Mouse (Mus musculus): ENCODE data around the gene Rnf103.
"Not testable (repeated sequence)": the region's sequence is repeated elsewhere in the genome, so short reads cannot be mapped to it uniquely, and the experiment has no call there.

Rnf103 gene

DNA sequence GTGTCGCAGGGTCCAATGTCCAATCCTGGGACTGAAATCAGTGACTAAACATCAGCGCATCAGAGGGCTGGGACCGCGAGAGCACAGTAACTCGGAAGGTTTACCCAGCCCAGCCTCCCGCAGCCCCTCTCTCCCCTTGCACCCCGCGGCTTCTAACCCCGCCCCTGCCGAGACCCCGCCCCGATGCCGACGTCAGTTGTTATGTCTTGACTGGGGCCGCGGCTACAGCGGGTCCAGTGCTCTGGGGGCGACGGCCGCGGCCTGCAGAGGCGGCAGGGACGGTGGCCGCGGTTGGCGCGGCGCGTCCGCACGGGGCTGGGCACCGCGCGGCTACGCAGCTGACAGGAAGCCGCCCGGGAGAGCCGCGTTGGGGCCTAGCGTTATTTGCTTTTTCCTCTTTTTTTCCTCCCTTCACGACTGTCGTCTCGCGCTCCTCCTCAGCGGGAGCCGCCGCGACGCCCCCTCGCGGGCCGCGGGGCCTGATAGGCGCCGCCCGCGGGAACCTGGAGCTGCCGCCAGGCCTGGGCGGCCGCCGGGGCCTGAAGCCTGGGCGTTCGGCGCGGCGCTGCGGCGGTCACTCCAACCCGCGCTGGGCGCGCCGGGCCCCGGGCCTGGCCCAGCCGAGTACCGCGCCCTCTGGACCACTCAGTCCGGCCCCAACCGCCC, at the start of gene Rnf103:
Gene Rnf103 (plus strand): TSS at position 220 of the 666 bp plus-strand sequence.
- DNase-seq: peak; percentile 98

DNA sequence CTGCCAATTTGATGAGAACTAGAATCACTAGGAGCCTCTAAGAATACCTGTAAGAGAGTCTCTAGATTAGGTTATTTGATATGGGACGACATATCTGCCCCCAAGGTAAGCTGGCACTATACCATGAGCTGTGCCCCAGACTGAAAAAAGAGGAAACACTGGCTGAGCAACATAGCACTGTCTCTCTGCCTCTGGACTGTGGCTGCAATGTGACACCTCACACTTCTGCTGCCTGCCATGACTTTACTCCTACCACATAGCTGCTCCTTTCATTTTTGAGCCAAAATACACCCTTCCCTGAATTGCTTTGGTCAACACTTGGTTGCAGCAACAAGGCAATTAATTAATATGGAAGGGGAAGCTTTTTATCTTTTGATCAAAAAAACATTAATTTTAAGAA, 48.9 kb upstream of the Rnf103 start:
- no peak for DNase-seq

DNA sequence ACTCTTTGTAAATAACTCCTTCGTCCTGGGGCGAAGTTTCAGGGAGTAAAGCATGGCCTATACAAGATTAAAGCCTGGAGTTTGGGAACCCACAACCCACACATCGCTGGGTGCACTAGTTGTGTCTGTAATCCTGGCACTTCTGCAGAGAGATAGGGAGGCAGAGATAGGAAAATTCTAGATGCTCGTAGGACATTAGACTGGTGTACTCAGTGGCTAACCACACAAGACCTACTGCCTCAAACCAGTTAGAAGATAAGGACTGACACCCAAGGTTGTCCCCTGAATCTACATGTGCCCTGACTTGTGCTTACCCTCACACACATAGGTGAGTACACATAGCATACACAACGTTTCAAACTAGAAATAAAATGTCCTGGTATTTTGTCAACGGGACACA, 48.1 kb upstream of the Rnf103 start:
- no peak for DNase-seq

DNA sequence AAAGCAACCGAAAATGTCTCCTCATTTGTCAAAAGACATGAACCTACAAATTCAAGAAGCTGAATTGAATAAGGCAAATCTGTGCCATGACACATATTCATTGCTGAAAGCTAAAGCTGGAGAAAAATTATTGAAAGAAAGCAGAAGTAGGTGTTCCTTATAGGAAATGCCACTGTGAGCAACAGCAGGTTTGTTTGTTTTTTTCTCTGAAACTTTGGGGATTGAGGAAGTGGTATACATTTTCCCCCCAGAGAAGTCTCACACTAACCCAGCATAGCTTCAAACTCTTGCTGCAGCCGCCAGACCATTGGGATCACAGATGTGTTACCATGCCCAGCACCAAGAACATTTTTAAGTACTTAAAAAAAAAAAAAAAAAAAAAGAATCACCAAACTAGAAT, 40.9 kb upstream of the Rnf103 start:
- no peak for DNase-seq

DNA sequence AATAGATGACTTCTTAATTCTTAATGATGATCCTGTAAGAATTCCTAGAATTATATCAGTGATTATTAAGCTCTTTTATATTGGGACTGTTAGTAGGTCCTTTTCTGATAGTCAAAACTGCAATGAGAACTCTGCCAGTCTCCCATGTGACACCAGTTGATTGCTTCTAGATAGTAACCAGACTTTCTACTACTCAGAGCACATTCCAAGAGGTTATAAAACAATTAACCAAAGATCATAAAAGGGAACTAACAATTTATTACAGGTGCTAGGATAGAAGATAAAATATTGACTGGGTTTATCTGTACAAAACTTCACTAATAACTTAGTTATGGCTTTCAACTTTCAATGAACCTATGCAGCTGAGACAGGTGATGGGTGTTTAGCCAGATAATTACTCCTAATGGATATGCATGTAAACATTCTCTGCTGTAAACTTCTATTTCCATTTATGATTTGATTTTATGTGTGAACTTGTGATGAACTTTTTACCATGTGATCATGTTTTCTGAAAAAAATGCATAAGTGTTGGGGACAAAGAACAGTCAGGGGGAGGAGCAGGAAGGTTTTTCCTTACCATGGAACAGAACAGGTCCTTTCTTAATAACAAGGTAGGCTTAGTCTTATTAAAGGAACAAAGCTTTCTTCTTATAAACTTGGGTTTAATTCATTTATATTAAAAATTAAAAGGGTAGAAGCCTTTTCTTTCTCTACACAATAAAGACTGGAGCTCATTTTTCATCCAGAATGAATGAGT, 39.5 kb upstream of the Rnf103 start:
- DNase-seq: not testable (repeated sequence)

DNA sequence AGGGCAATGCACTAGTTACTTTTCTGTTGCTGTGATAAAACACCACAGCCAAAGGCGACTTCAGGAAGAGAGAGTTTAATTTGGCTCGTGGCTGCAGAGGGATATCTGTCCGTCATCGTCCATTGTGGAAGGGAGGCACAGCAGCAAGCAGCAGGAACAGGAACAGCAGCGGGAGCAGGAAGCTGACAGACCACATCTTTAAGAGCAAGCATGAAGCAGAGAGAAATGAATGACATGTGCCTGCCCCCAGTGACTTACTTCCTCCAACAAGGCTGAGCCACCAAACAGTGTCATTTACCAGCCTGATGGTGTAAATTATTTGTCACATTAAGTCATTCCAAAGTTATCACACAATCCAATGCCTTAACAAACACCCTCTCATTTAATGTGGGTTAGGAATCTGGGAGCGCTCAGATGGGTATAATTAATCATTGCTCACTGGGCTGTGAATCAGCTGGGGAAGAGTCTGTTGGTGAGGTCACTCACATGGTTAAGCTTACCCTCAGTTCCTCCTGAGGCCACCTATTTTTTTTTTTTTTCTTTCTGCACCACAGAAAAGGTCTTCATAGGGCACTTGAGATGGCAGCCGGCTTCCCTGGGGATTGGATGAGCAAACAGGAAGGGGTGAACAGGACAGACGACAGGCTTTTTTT, 35.6 kb upstream of the Rnf103 start:
- no peak for DNase-seq

DNA sequence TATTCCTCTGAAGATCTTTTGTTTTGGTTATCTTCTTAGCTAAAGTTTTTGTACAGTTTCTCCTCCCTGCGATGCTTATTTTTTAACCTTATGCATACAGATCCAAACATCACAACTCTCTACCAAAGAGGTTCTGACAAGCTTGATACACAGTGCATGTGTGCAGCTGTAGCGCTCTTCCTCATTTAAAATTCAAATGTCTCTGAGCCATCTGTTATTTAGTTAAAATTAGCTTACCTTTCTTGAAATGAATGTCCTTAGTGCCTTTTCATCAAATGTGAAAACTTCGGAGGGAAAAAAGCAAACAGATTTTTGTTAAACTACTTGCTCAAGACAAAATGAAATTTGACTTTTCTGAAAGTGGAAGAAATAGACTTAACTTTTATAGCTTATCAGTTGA, 28.5 kb upstream of the Rnf103 start:
- no peak for DNase-seq

DNA sequence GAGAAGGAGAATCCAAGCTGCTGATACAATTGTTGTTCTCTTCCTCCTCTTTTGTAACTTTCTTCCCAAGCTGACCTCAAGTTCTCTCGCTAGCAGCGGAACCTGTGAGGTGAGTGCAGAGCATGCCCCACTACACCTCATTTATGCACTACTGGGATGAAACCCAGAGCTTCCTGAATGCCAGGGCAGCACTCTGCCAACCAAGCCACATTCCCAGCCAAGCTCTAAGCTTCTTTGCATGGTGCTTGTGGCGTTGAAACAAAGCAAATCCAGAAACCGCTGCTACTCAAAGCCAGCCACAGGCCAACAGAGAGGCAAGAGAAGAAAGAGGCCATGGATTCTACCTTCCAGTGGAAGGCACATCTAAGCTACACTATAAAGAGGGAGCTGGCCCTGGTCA, 25.9 kb upstream of the Rnf103 start:
- DNase-seq: no peak

DNA sequence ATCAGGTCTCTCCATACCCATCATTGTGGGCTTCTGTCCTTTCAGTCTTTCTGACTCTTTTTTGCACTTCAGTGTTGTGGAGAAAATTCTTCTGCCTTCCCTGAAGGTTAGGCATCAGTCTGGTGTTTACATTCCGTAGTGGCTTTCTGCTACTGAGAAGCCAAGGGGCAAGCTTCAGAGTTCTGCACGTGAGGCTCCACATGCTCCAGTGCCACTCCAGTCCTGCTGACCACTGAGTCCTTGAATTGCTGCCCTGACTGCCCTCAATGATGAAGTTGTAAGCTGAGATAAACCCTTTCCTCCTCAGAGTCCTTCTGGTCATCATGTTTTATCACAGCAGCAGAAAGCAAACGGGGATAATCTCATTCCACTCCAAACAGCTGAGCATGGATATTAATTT, 24.4 kb upstream of the Rnf103 start:
- peak; percentile 41 for DNase-seq

DNA sequence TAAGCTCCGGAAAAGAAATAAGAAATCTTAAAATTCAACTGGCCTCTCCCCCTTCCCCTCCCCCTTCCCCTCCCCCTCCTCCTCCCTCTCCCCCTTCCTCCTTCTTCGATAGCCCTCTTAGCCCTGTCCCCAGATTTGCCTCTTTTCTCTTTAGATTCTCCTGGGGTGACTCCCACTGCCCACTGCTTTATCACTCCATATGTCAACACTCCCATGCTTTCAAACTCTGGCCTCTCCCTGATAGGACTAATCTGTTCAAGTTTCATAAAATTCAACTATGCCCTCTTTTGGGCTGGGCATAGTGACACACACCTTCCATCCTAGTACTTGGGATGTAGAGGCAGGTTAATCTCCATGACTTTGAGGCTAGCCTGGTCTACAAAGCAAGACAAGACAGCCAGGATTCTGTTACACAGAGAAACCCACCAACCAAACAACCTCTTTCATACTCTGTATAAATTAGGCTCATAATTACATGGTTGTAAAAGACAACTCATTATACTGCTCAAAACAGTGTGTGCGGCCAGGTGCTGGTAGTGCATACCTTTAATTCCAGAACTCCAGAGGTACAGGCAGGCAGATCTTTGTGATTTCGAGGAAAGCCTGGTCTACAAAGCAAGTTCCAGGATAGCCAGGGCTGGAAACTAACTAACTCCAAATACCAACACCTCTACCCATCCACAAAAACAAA, 21.7 kb upstream of the Rnf103 start:
- no peak for DNase-seq

DNA sequence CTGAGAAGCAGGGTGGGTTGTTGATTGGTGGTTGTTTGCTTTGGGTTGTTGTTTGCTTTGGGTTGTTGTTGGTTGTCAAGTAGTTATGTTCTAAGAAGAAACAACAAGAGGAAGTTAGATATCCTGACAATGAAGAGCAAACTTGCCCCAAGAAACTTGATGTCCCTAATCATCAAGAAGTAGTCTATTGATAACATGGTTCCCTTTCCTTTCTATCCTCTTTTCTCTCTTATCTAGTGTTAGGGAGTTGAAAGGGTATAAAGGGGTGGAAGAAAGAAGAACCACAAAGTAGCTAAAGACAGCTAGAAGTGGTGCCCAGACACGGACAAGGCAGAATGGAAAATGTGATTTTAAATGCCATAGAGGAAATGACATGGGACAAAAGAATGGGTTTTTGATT, 20.9 kb upstream of the Rnf103 start:
- DNase-seq: no peak

DNA sequence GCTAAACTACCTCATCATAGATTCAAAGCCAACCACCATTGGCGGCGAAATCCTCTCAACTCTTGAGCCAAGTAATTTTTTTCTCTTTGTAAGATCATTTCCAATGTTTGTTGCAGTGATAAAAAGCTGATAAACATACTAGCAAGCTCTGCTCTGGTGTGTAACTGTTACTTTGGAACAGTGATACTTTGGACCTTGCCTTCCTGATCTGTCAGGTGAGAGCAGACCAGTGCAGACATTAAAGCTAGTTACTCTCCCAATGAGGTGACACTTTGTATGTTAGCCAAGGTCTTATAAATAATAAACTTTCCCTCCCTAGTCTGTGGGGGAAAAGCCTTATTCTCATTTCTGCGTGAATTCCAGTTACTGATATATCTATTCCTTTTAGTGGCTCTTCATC, 18.1 kb upstream of the Rnf103 start:
- DNase-seq: no peak

DNA sequence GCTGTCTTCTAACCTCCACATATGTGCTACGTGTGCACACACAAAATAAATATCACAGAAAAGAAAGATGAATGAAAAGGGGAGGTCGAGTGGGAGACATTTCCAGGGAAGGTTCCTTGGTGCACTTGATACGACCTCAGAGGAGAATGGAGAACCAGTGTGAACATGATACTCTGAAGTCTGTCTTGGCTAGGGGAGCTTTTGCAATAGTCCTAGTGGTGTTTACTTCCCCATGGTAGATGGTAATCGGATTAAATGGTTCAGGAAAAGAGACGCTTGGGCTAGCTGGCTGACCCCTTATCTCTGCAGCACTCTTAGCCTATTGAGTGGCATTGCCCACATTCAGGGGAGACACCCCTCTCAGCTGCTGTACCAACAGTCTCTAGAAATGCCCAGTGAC, 16.9 kb upstream of the Rnf103 start:
- DNase-seq: no peak

DNA sequence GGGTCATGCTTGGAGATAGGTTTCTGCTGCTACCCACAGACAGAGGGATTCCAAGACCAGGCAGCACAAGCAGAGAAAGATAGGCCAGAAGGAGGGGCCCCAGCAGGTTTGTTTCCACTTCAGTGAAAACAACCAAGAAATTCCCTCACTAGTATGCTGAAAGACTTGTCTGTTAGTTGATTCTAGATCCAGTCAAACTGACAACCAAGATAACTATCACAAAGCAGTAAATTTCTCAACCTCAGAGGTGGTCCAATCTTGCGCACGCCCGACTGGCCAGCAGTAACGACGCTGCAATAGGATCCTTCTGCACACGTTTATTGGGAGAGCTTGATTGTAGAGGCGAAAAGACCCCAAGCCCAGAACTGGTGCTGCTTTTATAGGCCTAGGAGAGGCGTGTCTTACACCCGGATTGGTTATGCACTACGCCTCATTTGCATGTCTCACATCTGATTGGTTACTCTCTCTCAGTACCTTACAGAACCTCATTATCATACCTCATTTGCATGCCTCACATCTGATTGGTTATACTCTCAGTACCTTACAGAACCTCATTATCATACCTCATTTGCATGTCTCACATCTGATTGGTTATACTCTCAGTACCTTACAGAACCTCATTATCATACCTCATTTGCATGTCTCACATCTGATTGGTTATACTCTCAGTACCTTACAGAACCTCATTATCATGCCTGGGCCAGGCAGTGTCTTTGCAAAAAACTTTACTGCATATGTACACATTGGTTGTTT, 14.7 kb upstream of the Rnf103 start:
- DNase-seq: not testable (repeated sequence)

DNA sequence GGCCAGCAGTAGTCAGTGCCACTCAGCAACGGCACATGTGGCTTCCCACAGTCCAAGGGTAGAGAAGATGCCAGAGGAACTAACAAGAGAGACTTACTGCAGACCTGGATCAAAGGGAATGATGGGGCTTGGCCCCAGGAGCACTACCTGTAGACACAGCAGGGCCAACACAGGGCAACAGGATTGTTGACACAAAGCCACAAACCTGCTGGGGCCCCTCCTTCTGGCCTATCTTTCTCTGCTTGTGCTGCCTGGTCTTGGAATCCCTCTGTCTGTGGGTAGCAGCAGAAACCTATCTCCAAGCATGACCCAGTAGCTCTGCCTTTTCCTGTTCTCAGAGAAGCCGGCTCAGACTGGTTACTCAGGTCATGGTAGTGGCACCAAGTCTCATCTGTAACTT, 14.1 kb upstream of the Rnf103 start:
- DNase-seq: not testable (repeated sequence)

DNA sequence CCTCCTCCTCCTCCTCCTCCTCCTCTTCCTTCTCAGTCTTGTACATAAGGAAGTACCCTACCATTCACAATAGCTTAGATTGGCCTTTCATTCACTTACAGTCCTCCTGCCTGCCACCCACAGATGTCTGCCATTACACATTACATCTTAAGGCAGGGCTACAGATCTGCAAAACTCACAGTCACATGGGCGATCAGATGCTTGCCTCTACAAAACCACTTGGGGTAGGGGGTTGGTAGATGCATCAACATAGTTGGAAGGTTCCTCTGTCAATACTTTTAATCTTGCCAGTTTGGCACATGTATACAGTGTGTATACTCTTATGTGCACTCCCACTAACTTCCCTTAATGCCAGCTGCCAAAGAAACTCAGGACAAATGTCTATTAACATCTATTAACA, 13.6 kb upstream of the Rnf103 start:
- no peak for DNase-seq

DNA sequence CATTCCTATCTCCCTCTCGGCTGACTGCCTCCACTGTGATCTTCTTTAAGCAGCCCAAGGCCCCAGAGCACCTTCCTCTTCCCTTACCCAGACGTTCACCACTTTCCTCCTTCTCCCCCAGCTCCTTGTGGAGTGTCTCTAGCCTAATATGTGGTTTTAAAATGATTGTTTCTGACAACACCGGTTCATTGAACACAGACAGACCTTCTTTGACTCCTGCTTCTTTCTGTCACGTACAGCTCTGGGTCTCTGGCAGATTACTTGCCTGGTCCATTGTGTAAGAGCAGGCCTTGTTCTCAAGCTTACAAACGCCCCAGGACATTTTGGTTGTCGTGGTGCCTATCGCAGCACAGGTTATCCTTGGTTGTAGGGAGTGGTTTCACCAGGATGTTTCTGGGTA, 12.6 kb upstream of the Rnf103 start:
- DNase-seq: no peak

DNA sequence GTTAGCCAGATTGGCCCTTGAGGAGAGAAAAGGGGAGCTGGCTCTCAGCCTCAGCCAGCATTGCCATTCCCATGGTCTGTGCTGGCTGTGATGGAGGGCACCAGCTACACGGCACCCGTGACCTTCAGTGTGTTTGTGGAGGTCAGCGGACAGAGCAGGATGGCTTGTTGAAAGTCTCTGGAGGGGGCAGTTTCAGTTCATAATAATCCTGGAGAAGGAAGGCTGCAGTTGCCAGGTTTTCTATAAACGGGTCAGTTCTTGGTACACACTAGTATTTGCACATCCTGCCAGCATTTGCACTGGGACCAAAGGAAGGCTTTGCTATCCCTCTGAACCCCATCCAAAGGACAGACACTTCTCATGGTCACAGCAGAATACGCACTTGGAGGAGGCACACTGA, 8.4 kb upstream of the Rnf103 start:
- peak; percentile 11 for DNase-seq

DNA sequence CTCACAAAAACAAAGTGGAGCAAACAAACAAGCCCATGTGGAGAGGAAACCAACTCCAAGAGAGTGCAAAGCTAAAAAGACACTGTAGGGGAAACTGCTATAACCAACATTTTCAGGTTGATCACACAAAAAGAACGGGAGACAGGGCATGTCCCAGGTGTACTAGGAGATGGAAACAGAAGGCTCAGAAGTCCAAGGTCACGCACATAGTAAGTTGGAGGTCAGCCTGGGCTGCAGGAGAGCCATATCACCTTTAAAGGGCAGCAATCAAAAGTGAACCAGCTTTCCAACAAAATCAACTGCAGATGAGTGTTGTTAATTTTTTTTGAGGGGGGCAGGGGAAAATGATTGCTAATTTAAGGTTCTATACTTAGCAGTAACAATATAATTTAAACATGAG, 7.5 kb upstream of the Rnf103 start:
- no peak for DNase-seq

DNA sequence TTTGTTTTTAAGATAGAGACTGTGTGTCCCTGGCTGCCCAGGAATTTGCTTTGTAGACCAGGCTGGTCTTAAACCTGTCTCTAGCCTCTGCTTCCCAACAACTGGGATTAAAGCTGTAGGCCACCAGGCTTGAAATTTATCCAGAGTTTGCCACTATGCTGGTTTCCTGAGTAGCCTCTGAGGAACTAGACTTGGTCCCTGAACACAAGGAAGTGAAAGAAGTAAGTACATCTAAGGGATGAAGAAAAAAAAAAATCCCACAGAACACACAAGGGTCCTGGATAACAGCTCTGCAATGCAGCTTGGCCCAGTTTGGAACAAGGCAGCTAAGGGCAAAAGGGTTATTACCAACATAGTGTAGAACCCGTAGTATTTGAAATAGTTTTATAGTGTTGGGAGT, 6.8 kb upstream of the Rnf103 start:
- no peak for DNase-seq

DNA sequence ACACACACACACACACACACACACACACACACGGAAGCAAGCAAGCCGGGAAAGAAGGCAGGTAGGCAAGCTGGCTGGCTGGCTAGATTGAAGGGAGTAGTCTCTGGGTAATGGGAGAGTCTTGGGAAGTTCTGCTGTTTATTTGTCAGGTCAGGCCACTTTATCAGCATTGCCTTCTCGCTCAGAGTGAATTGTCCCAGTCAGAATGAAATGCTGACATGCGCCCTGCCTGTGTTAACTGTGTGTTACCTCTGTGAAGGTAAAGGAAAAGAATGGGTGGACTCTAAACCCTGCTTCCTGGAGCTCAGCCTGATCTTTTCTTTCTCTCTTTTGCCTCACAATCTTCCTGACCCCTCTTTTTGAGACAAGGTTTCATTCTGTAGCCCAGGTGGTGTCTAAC, 5.7 kb upstream of the Rnf103 start:
- DNase-seq: no peak

DNA sequence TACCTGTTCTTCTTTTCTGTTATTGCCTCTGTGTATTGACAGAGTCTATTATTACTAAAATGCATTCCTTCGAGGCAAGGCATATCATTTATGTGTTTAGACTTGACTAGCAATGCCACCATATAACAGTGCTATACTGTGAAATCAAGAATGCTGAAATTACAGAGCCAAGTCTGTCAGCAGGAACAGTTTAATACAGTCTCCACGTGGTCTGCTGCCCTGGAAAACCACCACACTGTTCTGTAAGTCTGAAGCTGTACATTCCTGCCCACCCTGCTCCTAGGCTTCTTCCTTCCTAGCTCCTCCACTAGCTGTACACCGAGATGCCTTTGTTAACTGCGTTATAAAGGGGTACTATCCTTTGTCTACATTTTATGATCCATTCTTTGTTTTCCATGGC, 1.6 kb upstream of the Rnf103 start:
- DNase-seq: no peak
